Mouse (Mus musculus): ENCODE data around the gene Olfr1253. TPM values are rescaled to one million over a fixed set of nuclear protein-coding genes. Genes with fewer than 3 reads are reported as not detected.

Olfr1253 gene
- not detected in 2 replicates for polyA plus RNA-seq (2016; fragmentation: Nextera tagmentation; extraction: Ambion mirVana)

DNA sequence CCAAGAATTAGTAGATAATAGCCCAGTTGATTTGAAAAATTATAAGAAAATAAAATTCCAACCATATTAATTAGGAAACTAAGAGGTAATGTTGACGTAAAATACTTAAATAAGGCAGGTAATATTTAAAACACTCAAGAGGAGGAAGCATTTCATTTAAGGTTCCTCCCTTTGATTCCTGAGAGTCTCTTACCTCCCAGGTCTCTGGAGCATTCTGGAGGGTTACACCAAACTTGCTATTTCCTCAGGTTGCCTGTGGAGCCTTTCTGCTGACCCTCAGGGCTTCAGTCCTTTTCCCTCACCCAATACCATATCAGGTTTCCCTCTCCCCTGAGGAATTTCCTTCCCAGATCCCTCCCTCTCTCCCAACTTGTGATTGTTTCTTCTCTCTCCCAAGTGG is at the start of gene Olfr1253:
Gene Olfr1253 (minus strand): TSS at position 101 of the 400 bp plus-strand sequence.
- no peaks in the 10 kb centered on the region for H3K4me1 ChIP-seq
- no peak for DNase-seq (ENCODE audit: low spot score)
- H3K36me3 ChIP-seq, result no peaks in the 10 kb centered on the region
- 96% methylated on average over 1 of the region's 1 CpGs for WGBS
- H3K27ac ChIP-seq (replicated peaks), result no peak within 1 kb of the TSS
- no peaks in the 10 kb centered on the region for H3K27me3 ChIP-seq (ENCODE audit: low read depth, poor library complexity, severe bottlenecking)
- H3K4me3 ChIP-seq, result no peak within 1 kb of the TSS
- H3K9me3 ChIP-seq (replicated peaks), result no peaks in the 10 kb centered on the region

- Histone ChIP-seq H3K36me3 (no peaks in the 10 kb centered on the region), H3K27ac (replicated peaks) (no peak overlapping the region), H3K4me1 (no peaks in the 10 kb centered on the region), H3K27me3 (ENCODE audit: low read depth, poor library complexity, severe bottlenecking) (no peaks in the 10 kb centered on the region), H3K9me3 (replicated peaks) (no peaks in the 10 kb centered on the region), H3K4me3 (no peak overlapping the region)
- WGBS, result 92% methylated on average over 3 of the region's 3 CpGs
- no peak for DNase-seq (ENCODE audit: low spot score)
Observed at GRCm38 (mm10) chr2:89799583-89799982, 42.7 kb upstream of the Olfr1253 start.

DNA sequence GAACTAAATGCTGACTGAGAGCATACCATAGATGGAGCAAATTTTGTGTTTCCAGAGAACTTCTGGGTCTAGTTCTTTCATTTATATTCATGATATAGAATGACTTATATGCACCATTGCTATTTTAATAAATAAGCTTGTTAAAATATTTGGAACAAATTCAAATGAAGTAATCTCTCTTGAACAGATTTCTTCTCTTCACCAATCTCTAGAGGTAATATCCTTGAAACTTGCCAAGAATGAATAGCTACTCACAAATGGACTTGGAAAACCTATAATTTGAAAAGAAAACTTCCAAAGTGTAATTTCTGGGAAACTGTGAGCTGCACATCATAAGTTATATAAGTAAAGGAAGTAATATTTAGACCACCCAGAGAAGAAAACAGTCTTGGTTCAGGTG is 36.6 kb upstream of the Olfr1253 start, which contains the start of gene Olfr1254:
Gene Olfr1254 (minus strand): TSS at position 101 of the 400 bp plus-strand sequence.
- no peak within 1 kb of the TSS for H3K4me3 ChIP-seq

DNA sequence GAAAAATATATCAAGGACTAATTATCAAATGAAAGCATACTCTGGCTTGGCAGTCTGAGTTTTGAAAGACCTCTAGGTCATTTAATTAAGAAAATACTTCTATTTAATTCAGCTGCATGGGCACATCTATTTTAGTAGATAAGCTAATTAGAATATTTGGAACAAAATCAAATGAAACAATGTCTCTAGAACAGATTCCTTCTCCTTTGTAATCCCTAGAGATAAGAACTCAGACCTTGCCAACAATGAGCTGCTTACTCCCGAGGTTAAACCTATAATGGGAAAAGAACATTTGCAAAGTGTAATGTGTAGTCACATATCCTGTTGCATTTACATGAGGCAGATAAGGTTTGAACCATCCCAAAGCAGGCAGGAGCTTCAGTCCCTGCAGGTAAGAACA is 32.0 kb downstream of the Olfr1253 start, which contains the start of gene Olfr1252:
Gene Olfr1252 (minus strand): TSS at position 101 of the 400 bp plus-strand sequence.
- H3K4me3 ChIP-seq, result no peak within 1 kb of the TSS
- H3K4me1 ChIP-seq, result no peaks in the 10 kb centered on the region
- H3K27me3 ChIP-seq (ENCODE audit: low read depth, poor library complexity, severe bottlenecking), result no peaks in the 10 kb centered on the region
- no peak for DNase-seq (ENCODE audit: low spot score)
- WGBS, result 67% methylated on average over 1 of the region's 1 CpGs
- H3K36me3 ChIP-seq, result no peaks in the 10 kb centered on the region
- no peaks in the 10 kb centered on the region for H3K9me3 ChIP-seq (replicated peaks)
- no peak within 1 kb of the TSS for H3K27ac ChIP-seq (replicated peaks)

More for the DNA sequence above, 36.6 kb upstream of the Olfr1253 start, which contains the start of gene Olfr1254:
- Histone ChIP-seq H3K27me3 (ENCODE audit: low read depth, poor library complexity, severe bottlenecking) (no peaks in the 10 kb centered on the region), H3K9me3 (replicated peaks) (no peaks in the 10 kb centered on the region), H3K4me1 (no peaks in the 10 kb centered on the region), H3K27ac (replicated peaks) (no peak within 1 kb of the TSS), H3K36me3 (no peaks in the 10 kb centered on the region)
- no peak for DNase-seq (ENCODE audit: low spot score)

Other genes starting within 250 kb of the Olfr1253 start
- not detected in 2 replicates for gene Olfr1243, start 225.6 kb downstream of the Olfr1253 start, polyA plus RNA-seq (2016; fragmentation: Nextera tagmentation; extraction: Ambion mirVana)
- not detected in 2 replicates for gene Olfr1245, start 178.6 kb downstream of the Olfr1253 start, polyA plus RNA-seq (2016; fragmentation: Nextera tagmentation; extraction: Ambion mirVana)
- not detected in 2 replicates for gene Olfr1246, start 163.9 kb downstream of the Olfr1253 start, polyA plus RNA-seq (2016; fragmentation: Nextera tagmentation; extraction: Ambion mirVana)
- gene Olfr1247, start 143.0 kb downstream of the Olfr1253 start, polyA plus RNA-seq (2016; fragmentation: Nextera tagmentation; extraction: Ambion mirVana), result not detected in 2 replicates
- gene Olfr1248, start 138.8 kb downstream of the Olfr1253 start, polyA plus RNA-seq (2016; fragmentation: Nextera tagmentation; extraction: Ambion mirVana), result not detected in 2 replicates
- not detected in 2 replicates for gene Olfr1249, start 122.1 kb downstream of the Olfr1253 start, polyA plus RNA-seq (2016; fragmentation: Nextera tagmentation; extraction: Ambion mirVana)
- not detected in 2 replicates for gene Olfr1250, start 95.6 kb downstream of the Olfr1253 start, polyA plus RNA-seq (2016; fragmentation: Nextera tagmentation; extraction: Ambion mirVana)
- gene Olfr1251, start 85.2 kb downstream of the Olfr1253 start, polyA plus RNA-seq (2016; fragmentation: Nextera tagmentation; extraction: Ambion mirVana), result not detected in 2 replicates
- not detected in 2 replicates for gene Olfr1252, start 32.1 kb downstream of the Olfr1253 start, polyA plus RNA-seq (2016; fragmentation: Nextera tagmentation; extraction: Ambion mirVana)
- gene Olfr1254, start 36.5 kb upstream of the Olfr1253 start, polyA plus RNA-seq (2016; fragmentation: Nextera tagmentation; extraction: Ambion mirVana), result not detected in 2 replicates
- gene Olfr1255, start 55.0 kb upstream of the Olfr1253 start, polyA plus RNA-seq (2016; fragmentation: Nextera tagmentation; extraction: Ambion mirVana), result not detected in 2 replicates
- gene Olfr1256, start 84.5 kb upstream of the Olfr1253 start, polyA plus RNA-seq (2016; fragmentation: Nextera tagmentation; extraction: Ambion mirVana), result not detected in 2 replicates
- not detected in 2 replicates for gene Olfr48, start 91.1 kb upstream of the Olfr1253 start, polyA plus RNA-seq (2016; fragmentation: Nextera tagmentation; extraction: Ambion mirVana)
- not detected in 2 replicates for gene Olfr1257, start 121.3 kb upstream of the Olfr1253 start, polyA plus RNA-seq (2016; fragmentation: Nextera tagmentation; extraction: Ambion mirVana)
- gene Olfr1258, start 170.2 kb upstream of the Olfr1253 start, polyA plus RNA-seq (2016; fragmentation: Nextera tagmentation; extraction: Ambion mirVana), result not detected in 2 replicates
- not detected in 2 replicates for gene Olfr1259, start 191.6 kb upstream of the Olfr1253 start, polyA plus RNA-seq (2016; fragmentation: Nextera tagmentation; extraction: Ambion mirVana)
- gene Olfr1260, start 217.2 kb upstream of the Olfr1253 start, polyA plus RNA-seq (2016; fragmentation: Nextera tagmentation; extraction: Ambion mirVana), result not detected in 2 replicates
- gene Olfr1261, start 234.1 kb upstream of the Olfr1253 start, polyA plus RNA-seq (2016; fragmentation: Nextera tagmentation; extraction: Ambion mirVana), result not detected in 2 replicates
- not detected in 2 replicates for gene Olfr1262, start 243.1 kb upstream of the Olfr1253 start, polyA plus RNA-seq (2016; fragmentation: Nextera tagmentation; extraction: Ambion mirVana)